Mouse (Mus musculus) embryonic fibroblast, embryonic 13.5 days (primary cell): ENCODE measurements at regions not wholly inside any gene's neighbourhood (a gene's known extent, or its start where the extent isn't known, plus 50 kb on each side); places are given as distances from the start of the nearest gene placed in this dataset.

ENCODE experiments used
- CTCF ChIP-seq: IDR thresholded peaks from 2 replicates; pipeline ENCODE4 v1.5.1; 2011; ENCODE audit warnings: mild to moderate bottlenecking, control low read depth, low read length, moderate library complexity, borderline replicate concordance; ENCODE audit not compliant: insufficient read depth
- POLR2A ChIP-seq: IDR thresholded peaks from 2 replicates; pipeline ENCODE4 v1.6.1; 2011; ENCODE audit warnings: low read depth, mild to moderate bottlenecking, control low read depth, low read length, moderate library complexity

DNA sequence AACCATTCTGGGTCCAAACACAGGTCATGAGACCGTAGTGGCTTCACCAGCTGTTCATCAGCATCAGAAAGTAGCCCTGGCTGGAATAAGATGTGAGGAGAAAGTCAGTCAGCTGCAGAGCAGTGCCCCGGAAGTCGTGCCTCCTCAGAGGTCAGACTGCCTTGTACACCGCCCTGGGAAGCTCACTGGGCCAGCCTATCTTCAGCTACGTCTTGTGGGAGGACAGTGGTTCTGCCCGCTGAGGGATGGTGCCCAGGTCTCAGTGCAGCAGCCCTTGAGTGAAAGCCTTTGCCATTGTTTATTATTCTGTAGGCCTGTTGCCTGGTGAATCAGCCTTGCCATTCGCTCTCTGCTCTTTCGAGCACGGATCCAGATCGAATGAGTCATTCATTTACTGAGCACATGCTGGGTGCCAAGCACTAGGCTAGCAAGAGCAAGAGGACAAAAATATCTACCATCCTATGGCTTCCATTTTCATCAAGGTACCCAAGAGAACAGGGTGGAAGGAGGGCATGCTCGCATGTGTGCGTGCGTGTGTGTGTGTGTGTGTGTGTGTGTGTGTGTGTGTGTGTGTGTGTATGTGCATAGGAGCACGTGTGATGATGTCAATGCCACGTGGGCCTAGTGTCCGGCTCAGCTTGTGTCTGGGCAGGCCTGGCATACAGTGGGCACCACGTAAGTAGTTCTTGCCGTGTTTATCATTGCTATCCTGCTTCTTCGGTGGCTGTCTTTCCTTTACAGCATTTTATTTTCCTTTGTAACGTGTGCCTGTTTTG lies 1121.0 kb upstream of the A1bg start:
- TF ChIP-seq POLR2A (no peak), CTCF (no peak)
